Mouse (Mus musculus) liver, embryonic 12.5 days (tissue): ENCODE results near the gene Ccdc173. TPM values are rescaled to one million over a fixed set of nuclear protein-coding genes. Genes with fewer than 3 reads are reported as not detected.

Source experiments
- ATAC-seq: fragments of 200-750 bp; cut with Nextera tagmentation; 2 replicates; pipeline ENCODE4 v1.8.0; 2017; ENCODE audit warnings: moderate number of reproducible peaks, mild to moderate bottlenecking, moderate library complexity
- H3K27ac ChIP-seq: fragments of 300-500 bp; sonication (generic); 2 replicates; pipeline ENCODE4 v1.5.1; 2016; ENCODE audit warnings: mild to moderate bottlenecking
- H3K27me3 ChIP-seq: fragments of 300-500 bp; sonication (generic); replicated peaks from 2 replicates; pipeline ENCODE4 v1.6.1; 2016; ENCODE audit warnings: mild to moderate bottlenecking, moderate library complexity
- H3K36me3 ChIP-seq: fragments of 300-500 bp; sonication (generic); 2 replicates; pipeline ENCODE4 v1.6.1; 2016; ENCODE audit warnings: mild to moderate bottlenecking, moderate library complexity
- H3K4me1 ChIP-seq: fragments of 300-500 bp; sonication (generic); 2 replicates; pipeline ENCODE4 v1.6.1; 2016
- H3K4me2 ChIP-seq: fragments of 300-500 bp; sonication (generic); 2 replicates; pipeline ENCODE4 v1.6.1; 2016; ENCODE audit warnings: mild to moderate bottlenecking, moderate library complexity
- H3K4me3 ChIP-seq: fragments of 300-500 bp; sonication (generic); 2 replicates; pipeline ENCODE4 v1.5.1; 2016; ENCODE audit warnings: mild to moderate bottlenecking, moderate library complexity
- H3K9ac ChIP-seq: fragments of 300-500 bp; sonication (generic); 2 replicates; pipeline ENCODE4 v1.6.1; 2016; ENCODE audit warnings: mild to moderate bottlenecking, moderate library complexity
- H3K9me3 ChIP-seq: fragments of 300-500 bp; sonication (generic); replicated peaks from 2 replicates; pipeline ENCODE4 v1.6.1; 2016; ENCODE audit warnings: mild to moderate bottlenecking, moderate library complexity
- WGBS: fragments of 180-500 bp; shearing (Covaris S2); methylation state at CpG from one replicate; pipeline ENCODE4 v1.1.7; 2016; ENCODE audit not compliant: insufficient replicate concordance; 5-methylcytosine and 5-hydroxymethylcytosine counted together
- polyA plus RNA-seq: library from polyadenylated mRNA; unstranded; fragments of >200 nt; fragmentation: Nextera tagmentation; extraction: Ambion mirVana; gene quantifications from 2 replicates; pipeline ENCODE4 v1.2.1, GENCODE M21; 2016

The Ccdc173 gene
- polyA plus RNA-seq, 1 experiment from 2014 or later, result 0.46 TPM

DNA sequence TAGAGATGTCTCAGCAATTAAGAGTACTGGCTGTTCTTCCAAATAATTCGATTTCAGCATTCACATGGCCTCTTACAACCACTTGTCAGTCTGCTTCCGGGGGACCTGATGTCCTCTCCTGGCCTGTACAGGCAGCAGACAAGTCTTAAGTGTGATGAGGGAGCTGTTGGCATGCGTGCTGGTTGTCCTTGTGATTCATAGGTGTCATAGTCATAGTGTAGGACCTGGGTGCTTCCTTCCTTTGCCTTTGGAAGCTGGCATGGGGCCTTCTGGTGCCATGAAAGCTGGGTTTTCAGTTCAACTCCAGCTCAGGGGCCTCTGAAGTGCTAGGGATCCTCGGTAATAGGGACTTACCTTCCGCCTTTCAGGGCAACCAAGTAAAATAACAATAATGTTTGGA lies 75.2 kb downstream of the Ccdc173 start:
- Histone ChIP-seq H3K4me2 (no peak overlapping the region; the same call in 1 of the 2 replicates), H3K9ac (no peak overlapping the region), H3K4me3 (no peak overlapping the region), H3K4me1 (peaks cover 15% of the 10 kb centered on the region), H3K36me3 (peaks cover 8% of the 10 kb centered on the region; the same call in 1 of the 2 replicates), H3K9me3 (no peaks in the 10 kb centered on the region), H3K27ac (no peak overlapping the region), H3K27me3 (0 out of 2 replicates have a peak, but pooled peaks cover 6% of the 10 kb centered on the region)
- WGBS, result 56% methylated on average over 5 of the region's 5 CpGs
- ATAC-seq, result no peak

DNA sequence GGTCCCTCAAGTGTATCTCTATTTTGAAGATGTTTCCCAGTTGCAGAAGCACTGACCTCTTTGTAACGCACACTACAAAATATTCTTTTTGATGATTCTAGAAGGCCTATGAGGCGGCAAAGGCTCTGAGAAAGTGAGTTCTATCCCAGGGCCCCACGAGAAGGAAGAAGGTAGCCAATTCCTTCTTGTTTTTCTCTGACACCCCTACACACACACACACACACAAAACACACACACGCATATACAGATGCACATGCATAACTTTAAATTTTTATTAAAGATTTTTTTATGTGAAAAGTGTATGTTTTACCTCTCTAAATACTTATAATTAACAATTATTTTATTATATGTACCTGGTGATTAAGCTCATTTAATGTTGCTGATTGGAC lies 75.8 kb downstream of the Ccdc173 start:
- Histone ChIP-seq H3K36me3 (peaks cover 8% of the 10 kb centered on the region; the same call in 1 of the 2 replicates), H3K4me3 (peak overlapping the region; percentile 77), H3K9ac (no peak overlapping the region; the same call in 1 of the 2 replicates), H3K4me1 (peaks cover 15% of the 10 kb centered on the region), H3K27me3 (0 out of 2 replicates have a peak, but pooled peaks cover 4% of the 10 kb centered on the region), H3K9me3 (no peaks in the 10 kb centered on the region), H3K27ac (no peak overlapping the region), H3K4me2 (peak overlapping the region; percentile 77)
- WGBS, result 30% methylated on average over 4 of the region's 4 CpGs
- no peak; the same call in 1 of the 2 replicates for ATAC-seq

DNA sequence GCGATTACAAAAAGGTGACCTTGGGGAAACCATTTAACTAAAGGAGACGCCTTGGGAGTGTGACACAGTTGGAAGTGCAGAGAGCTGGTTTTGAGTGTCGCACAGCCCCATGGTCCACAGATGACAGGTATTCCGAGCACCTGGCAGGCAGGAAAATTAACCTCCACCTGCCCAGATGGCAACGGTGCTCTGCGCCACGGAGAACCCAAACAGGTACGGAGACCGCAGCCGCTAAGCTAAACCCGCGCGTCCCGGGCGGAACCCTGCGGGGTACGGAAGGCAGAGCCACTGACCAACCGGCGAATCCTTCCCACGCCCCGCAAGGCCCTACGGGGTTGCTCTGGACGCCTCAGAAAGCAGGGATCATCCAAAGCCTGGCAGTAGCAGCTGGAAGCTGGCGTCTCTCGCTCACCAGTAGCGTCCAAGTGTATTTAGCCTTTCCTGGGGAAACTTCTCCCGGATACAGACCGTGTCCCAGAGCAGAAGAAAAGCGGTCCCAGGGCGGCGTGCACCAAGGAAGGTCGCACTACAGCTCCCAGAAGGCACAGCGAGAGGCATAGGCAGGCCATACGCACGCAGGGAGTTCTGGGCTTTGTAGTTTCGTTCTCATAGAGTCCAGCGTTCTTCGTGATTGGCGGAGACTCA lies 76.3 kb downstream of the Ccdc173 start, which contains the start of gene Fastkd1:
Gene Fastkd1, minus strand, starts transcription at position 536 of the 645 bp plus-strand sequence.
- peak within 1 kb of the TSS; percentile 76 for H3K9ac ChIP-seq
- ATAC-seq, result peak; percentile 99
- peaks cover 15% of the 10 kb centered on the region for H3K4me1 ChIP-seq
- WGBS, result under 1% methylated on average over 39 of the region's 39 CpGs
- no peaks in the 10 kb centered on the region for H3K9me3 ChIP-seq
- H3K27me3 ChIP-seq, result no peaks in the 10 kb centered on the region
- peaks cover 8% of the 10 kb centered on the region; the same call in 1 of the 2 replicates for H3K36me3 ChIP-seq
- H3K4me3 ChIP-seq, result peak within 1 kb of the TSS; percentile 77
- H3K27ac ChIP-seq, result no peak within 1 kb of the TSS; the same call in 1 of the 2 replicates
- peak within 1 kb of the TSS; percentile 77 for H3K4me2 ChIP-seq

DNA sequence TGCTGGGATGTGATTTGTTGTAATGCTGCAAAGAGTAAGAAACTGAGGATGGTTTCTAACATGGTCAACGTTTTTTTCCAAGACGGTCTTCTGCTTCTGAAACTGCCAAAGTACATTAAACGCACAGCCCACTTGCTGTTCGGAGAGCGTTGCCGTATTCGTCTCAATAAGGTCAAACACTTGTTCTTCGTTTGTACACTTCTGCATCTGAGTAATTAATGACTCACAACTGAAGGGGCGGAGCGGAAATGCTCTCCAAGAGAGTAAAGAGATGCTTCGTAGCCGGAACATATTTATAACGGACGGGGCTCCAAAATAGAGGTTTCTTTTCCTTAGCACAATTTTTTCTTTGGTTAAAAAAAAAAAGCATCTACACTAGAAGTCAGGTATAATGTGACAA lies 77.2 kb downstream of the Ccdc173 start:
- no peak for ATAC-seq
- Histone ChIP-seq H3K4me3 (0 out of 2 replicates have a peak overlapping the region, but pooled peaks have one; percentile 77), H3K27me3 (no peaks in the 10 kb centered on the region), H3K4me1 (peaks cover 15% of the 10 kb centered on the region), H3K27ac (no peak overlapping the region), H3K4me2 (peak overlapping the region; percentile 77; the same call in 1 of the 2 replicates), H3K9ac (no peak overlapping the region), H3K9me3 (no peaks in the 10 kb centered on the region), H3K36me3 (peaks cover 14% of the 10 kb centered on the region)
- 87% methylated on average over 14 of the region's 14 CpGs for WGBS

Other genes with a start within 250 kb of the Ccdc173 start
- gene Lrp2, start 203.5 kb downstream of the Ccdc173 start, polyA plus RNA-seq, result 0.10 and 0.29 TPM in 2 replicates
- 4.9 and 6.8 TPM in 2 replicates for gene Bbs5, start 142.4 kb downstream of the Ccdc173 start, polyA plus RNA-seq
- 0.13 and 0.39 TPM in 2 replicates for gene Klhl41, start 119.5 kb downstream of the Ccdc173 start, polyA plus RNA-seq
- 7.9 and 8.4 TPM in 2 replicates for gene Fastkd1, start 76.1 kb downstream of the Ccdc173 start, polyA plus RNA-seq
- gene Ppig, start 67.0 kb downstream of the Ccdc173 start, polyA plus RNA-seq, result 104 and 109 TPM in 2 replicates
- 16.3 and 16.7 TPM in 2 replicates for gene Phospho2, start within 50 bp of the Ccdc173 start, polyA plus RNA-seq
- 31.3 and 31.9 TPM in 2 replicates for gene Klhl23, start 32.4 kb upstream of the Ccdc173 start, polyA plus RNA-seq
- gene Ssb, start 72.0 kb upstream of the Ccdc173 start, polyA plus RNA-seq, result 219 and 226 TPM in 2 replicates
- gene Mettl5, start 96.0 kb upstream of the Ccdc173 start, polyA plus RNA-seq, result 46.1 and 47.5 TPM in 2 replicates
- 7.7 and 9.2 TPM in 2 replicates for gene Ubr3, start 107.7 kb upstream of the Ccdc173 start, polyA plus RNA-seq
- gene Myo3b, start 249.6 kb upstream of the Ccdc173 start, polyA plus RNA-seq, result not detected in 2 replicates